Mouse (Mus musculus): Measurements from ENCODE around the gene Ghitm.

DNA sequence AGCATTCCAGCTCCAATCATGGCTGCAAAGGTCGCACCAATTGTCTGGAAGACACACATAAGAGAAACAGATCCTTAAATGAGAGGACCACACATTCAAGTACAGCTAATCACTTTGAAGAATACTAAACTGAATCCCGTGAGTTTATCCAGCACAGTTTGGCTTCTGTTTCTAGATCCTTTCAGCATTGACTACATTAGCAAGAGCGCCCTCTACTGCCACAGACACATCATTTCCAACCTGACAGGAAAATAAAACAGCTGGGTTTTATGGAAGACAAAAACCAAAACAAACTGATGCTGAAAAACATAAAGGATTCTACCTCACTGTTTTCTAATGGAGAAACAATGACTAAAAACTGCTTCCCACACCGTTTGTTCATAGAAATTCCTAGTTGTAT is 7.4 kb downstream of the Ghitm start:
- peak; percentile 39 for TF ChIP-seq CTCF (IDR thresholded peaks at IDR 0.05; ENCODE audit: low read depth, low read length)
- no peak for TF ChIP-seq POLR2A (IDR thresholded peaks at IDR 0.05; ENCODE audit: extremely low read depth, insufficient read depth, low read length)

All from liver, adult 2 months (tissue).